Mouse (Mus musculus) liver, embryonic 14.5 days (tissue): Measurements from ENCODE around the gene Kin.

Experiments used
- CTCF ChIP-seq: IDR thresholded peaks from 2 replicates; pipeline ENCODE4 v1.5.1; 2016; ENCODE audit warnings: antibody characterized with exemption, low read depth, control low read depth
- EP300 ChIP-seq: IDR thresholded peaks from 2 replicates; pipeline ENCODE4 v1.6.1; 2016; ENCODE audit warnings: antibody characterized with exemption, low read depth

GRCm38 (mm10) chr2:10098598-10099215 lies 18.3 kb downstream of the Kin start:
- TF ChIP-seq CTCF, result peak; percentile 70
- TF ChIP-seq EP300, result no peak
